13 mouse cellular contexts compared by ENCODE assay signal in genomic region chr11:117246981-117247431, GRCm38 (mm10). TPM values are rescaled to one million over a fixed set of nuclear protein-coding genes. Genes with fewer than 3 reads are reported as not detected.
DNase-seq lines count a peak whose midpoint lies in the region; ATAC-seq and TF ChIP-seq lines count a peak whose summit lies in the region.
"Had no signal": no experiment of that assay in that cellular context is flagged by ENCODE, and none has a peak within 500 bp of the region (broad histone marks: within the 10 kb centered on the region; RNA-seq: fewer than 3 reads in every experiment).

No protein-coding gene starts in this region.

- peak; percentile 62 for DNase-seq in gastrocnemius, postnatal 25 days
- no peak for DNase-seq in gastrocnemius, postnatal 4 days (ENCODE audit: low spot score in 2 of 2)
- DNase-seq in heart, postnatal 25 days (ENCODE audit: low spot score) = peak; percentile 66
- peak; percentile 40 for DNase-seq in lung, adult 2 months
- DNase-seq in cerebellum, postnatal 10 days = no peak
- DNase-seq in spleen, adult 18-20 months = no peak
- DNase-seq: lung, embryonic 14.5 days had no signal

- no peak overlapping the region for H3K4me3 ChIP-seq in cortical plate, adult 2 months (ENCODE audit: insufficient read depth, low read length)
- H3K4me3 ChIP-seq in lung, adult 2 months (replicated peaks; ENCODE audit: extremely low read depth, low read depth, low read length) = no peak overlapping the region
- H3K4me3 ChIP-seq: forebrain, embryonic 10.5 days had no signal

- ATAC-seq in granulocyte monocyte progenitor cell, adult 5-6 weeks (replicated peaks; ENCODE audit: poor library complexity, severe bottlenecking) = no peak
- ATAC-seq: intestine, postnatal 0 days; midbrain, embryonic 16.5 days; Patski had no signal

- 39% methylated on average over 9 of the region's 9 CpGs for WGBS in lung, adult 2 months

- H3K4me1 ChIP-seq in cortical plate, adult 2 months (ENCODE audit: control insufficient read depth, insufficient read depth, low read length) = peaks cover 4% of the 10 kb centered on the region; the same call in 1 of the 2 replicates
- H3K4me1 ChIP-seq in lung, adult 2 months (ENCODE audit: control insufficient read depth, insufficient read depth, low read length) = peaks cover 10% of the 10 kb centered on the region

- TF ChIP-seq POLR2A in cortical plate, adult 2 months (IDR thresholded peaks at IDR 0.05; ENCODE audit: extremely low read depth, insufficient read depth, low read length) = no peak
- 0 out of 2 replicates have a peak, but pooled peaks have one; percentile 26 for TF ChIP-seq POLR2A in lung, adult 2 months (IDR thresholded peaks at IDR 0.05; ENCODE audit: borderline replicate concordance, extremely low read depth, low read depth, low read length)

- no peak for TF ChIP-seq CTCF in cortical plate, adult 2 months (IDR thresholded peaks at IDR 0.05; ENCODE audit: extremely low read depth, insufficient read depth, low read length)
- no peak for TF ChIP-seq CTCF in lung, adult 2 months (IDR thresholded peaks at IDR 0.05; ENCODE audit: insufficient read depth, low read length)

- intact Hi-C loops in heart, postnatal 25 days (cut with DNase I) = no loop called here

- H3K27ac ChIP-seq in cortical plate, adult 2 months (ENCODE audit: insufficient read depth, low read length) = 0 out of 2 replicates have a peak overlapping the region, but pooled peaks have one; percentile 34

RNA-seq across cellular contexts. Expression of gene Sept9, which starts 47.5 kb away (rescaled TPM):
- 10 to 100 TPM; 13.8 to 16.2 TPM for total RNA-seq in gastrocnemius, postnatal 25 days (2021)
- total RNA-seq in gastrocnemius, postnatal 4 days (2021) = 10 to 100 TPM; 75.1 to 78.9 TPM
- polyA plus RNA-seq in cortical plate, adult 2 months (2012; rRNA removed) = 34.6 and 36.9 TPM in 2 replicates
- 10 to 100 TPM; 32.2 to 35.2 TPM for total RNA-seq in heart, postnatal 25 days (2021)
- 35.1 and 41.4 TPM in 2 replicates for polyA plus RNA-seq in lung, adult 2 months (2012; rRNA removed)
- 139 and 145 TPM in 2 replicates for total RNA-seq in granulocyte monocyte progenitor cell, adult 5-6 weeks (2014; fragmentation: Nextera tagmentation)
- 124 and 141 TPM in 2 replicates for total RNA-seq in granulocyte monocyte progenitor cell, adult 5-6 weeks (2017)

Comparison
In these comparisons a context has a peak if more than half of its experiments do, and no peak if none do; other contexts are left out.
1. DNase-seq: peak in gastrocnemius, postnatal 25 days (single experiment), heart, postnatal 25 days (single experiment) and lung, adult 2 months (single experiment); none in gastrocnemius, postnatal 4 days (0 of 2), cerebellum, postnatal 10 days (0 of 2) and spleen, adult 18-20 months (0 of 2).